Mouse (Mus musculus) stomach, postnatal 0 days (tissue): ENCODE results near the gene Spata18. TPM values are rescaled to one million over a fixed set of nuclear protein-coding genes. Genes with fewer than 3 reads are reported as not detected.

Experiments used
- ATAC-seq: fragments of 200-750 bp; cut with Nextera tagmentation; 2 replicates; pipeline ENCODE4 v1.8.0; 2017; ENCODE audit not compliant: low FRiP score, low TSS enrichment
- DNase-seq: peaks from one replicate; pipeline ENCODE4 v3.0.0-alpha.2; 2016; ENCODE audit warnings: low spot score
- H3K27ac ChIP-seq: fragments of 300-500 bp; sonication (generic); replicated peaks from 2 replicates; pipeline ENCODE4 v1.5.1; 2014; ENCODE audit warnings: mild to moderate bottlenecking, control low read depth
- H3K27me3 ChIP-seq: fragments of 300-500 bp; sonication (generic); 2 replicates; pipeline ENCODE4 v1.6.1; 2014; ENCODE audit warnings: low read length; ENCODE audit not compliant: control insufficient read depth, insufficient read depth
- H3K36me3 ChIP-seq: fragments of 300-500 bp; sonication (generic); 2 replicates; pipeline ENCODE4 v1.6.1; 2014; ENCODE audit warnings: low read length, mixed read lengths; ENCODE audit not compliant: control insufficient read depth, insufficient read depth
- H3K4me1 ChIP-seq: fragments of 300-500 bp; sonication (generic); replicated peaks from 2 replicates; pipeline ENCODE4 v1.6.1; 2014; ENCODE audit warnings: antibody characterized with exemption; ENCODE audit not compliant: control insufficient read depth, insufficient read depth
- H3K4me2 ChIP-seq: fragments of 300-500 bp; sonication (generic); replicated peaks from 2 replicates; pipeline ENCODE4 v1.6.1; 2014; ENCODE audit warnings: low read depth, mild to moderate bottlenecking, control low read depth, moderate library complexity
- H3K4me3 ChIP-seq: fragments of 300-500 bp; sonication (generic); 2 replicates; pipeline ENCODE4 v1.5.1; 2014; ENCODE audit warnings: low read depth, low read length, control low read depth
- H3K9ac ChIP-seq: fragments of 300-500 bp; sonication (generic); 2 replicates; pipeline ENCODE4 v1.6.1; 2014; ENCODE audit warnings: mild to moderate bottlenecking, low read length, control low read depth, mixed read lengths
- H3K9me3 ChIP-seq: fragments of 300-500 bp; sonication (generic); 2 replicates; pipeline ENCODE4 v1.6.1; 2016; ENCODE audit warnings: low read length; ENCODE audit not compliant: control insufficient read depth
- CTCF ChIP-seq: IDR thresholded peaks from 2 replicates; pipeline ENCODE4 v1.5.1; 2016; ENCODE audit warnings: antibody characterized with exemption, low read depth, mild to moderate bottlenecking, moderate library complexity
- EP300 ChIP-seq: optimal IDR thresholded peaks from 2 replicates; pipeline ENCODE3; 2016; ENCODE audit warnings: antibody characterized with exemption
- WGBS: fragments of 180-500 bp; shearing (Covaris S2); extraction: QIAGEN DNeasy Blood & Tissue Kit; methylation state at CpG from one replicate; pipeline ENCODE4 v1.1.7; 2014; 5-methylcytosine and 5-hydroxymethylcytosine counted together
- polyA plus RNA-seq: library from polyadenylated mRNA; unstranded; fragments of >200 nt; fragmentation: Nextera tagmentation; extraction: Ambion mirVana; gene quantifications from 2 replicates; pipeline ENCODE4 v1.2.1, GENCODE M21; 2015

Spata18 gene
- polyA plus RNA-seq, 1 experiment from 2014 or later, result 0.19 TPM

- ATAC-seq, result no peak
- H3K9ac ChIP-seq, result no peak overlapping the region
- no peaks in the 10 kb centered on the region for H3K4me1 ChIP-seq
- no peak overlapping the region for H3K4me3 ChIP-seq
- H3K36me3 ChIP-seq, result no peaks in the 10 kb centered on the region
- no peaks in the 10 kb centered on the region for H3K9me3 ChIP-seq
- no peak for DNase-seq
- no peak overlapping the region for H3K27ac ChIP-seq
- 48% methylated on average over 1 of the region's 1 CpGs for WGBS
- TF ChIP-seq CTCF, result no peak
- TF ChIP-seq EP300, result no peak
- H3K4me2 ChIP-seq, result no peak overlapping the region
- H3K27me3 ChIP-seq, result no peaks in the 10 kb centered on the region
These were observed 37.4 kb downstream of the Spata18 start for GRCm38 (mm10) chr5:73688576-73688975.

DNA sequence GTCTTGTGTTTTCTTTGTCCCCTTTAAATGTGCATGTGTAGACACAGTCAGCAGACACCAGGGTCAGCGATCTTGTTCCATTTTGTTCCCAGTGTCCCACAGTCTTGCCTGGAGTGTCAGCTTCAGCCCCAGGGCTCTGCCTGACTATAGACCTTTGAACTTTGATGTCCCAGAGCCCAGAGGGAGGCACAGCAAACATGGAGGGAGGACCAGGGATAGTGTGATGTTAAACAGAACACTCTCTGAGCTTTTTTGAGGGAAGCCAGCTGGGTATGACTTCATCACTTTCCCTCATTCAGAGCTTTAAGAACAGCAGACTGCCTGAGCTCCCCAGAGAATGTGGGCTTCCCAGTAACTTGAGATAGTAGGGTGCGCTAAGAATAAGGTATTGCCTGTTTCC lies 39.0 kb downstream of the Spata18 start:
- TF ChIP-seq EP300 (no peak), CTCF (no peak)
- ATAC-seq (peak; percentile 40; the same call in 1 of the 2 replicates), DNase-seq (no peak)
- Histone ChIP-seq H3K27ac (no peak overlapping the region), H3K4me2 (no peak overlapping the region), H3K4me1 (no peaks in the 10 kb centered on the region), H3K36me3 (no peaks in the 10 kb centered on the region), H3K4me3 (no peak overlapping the region), H3K9ac (no peak overlapping the region), H3K9me3 (no peaks in the 10 kb centered on the region), H3K27me3 (no peaks in the 10 kb centered on the region)
- 42% methylated on average over 2 of the region's 2 CpGs for WGBS

DNA sequence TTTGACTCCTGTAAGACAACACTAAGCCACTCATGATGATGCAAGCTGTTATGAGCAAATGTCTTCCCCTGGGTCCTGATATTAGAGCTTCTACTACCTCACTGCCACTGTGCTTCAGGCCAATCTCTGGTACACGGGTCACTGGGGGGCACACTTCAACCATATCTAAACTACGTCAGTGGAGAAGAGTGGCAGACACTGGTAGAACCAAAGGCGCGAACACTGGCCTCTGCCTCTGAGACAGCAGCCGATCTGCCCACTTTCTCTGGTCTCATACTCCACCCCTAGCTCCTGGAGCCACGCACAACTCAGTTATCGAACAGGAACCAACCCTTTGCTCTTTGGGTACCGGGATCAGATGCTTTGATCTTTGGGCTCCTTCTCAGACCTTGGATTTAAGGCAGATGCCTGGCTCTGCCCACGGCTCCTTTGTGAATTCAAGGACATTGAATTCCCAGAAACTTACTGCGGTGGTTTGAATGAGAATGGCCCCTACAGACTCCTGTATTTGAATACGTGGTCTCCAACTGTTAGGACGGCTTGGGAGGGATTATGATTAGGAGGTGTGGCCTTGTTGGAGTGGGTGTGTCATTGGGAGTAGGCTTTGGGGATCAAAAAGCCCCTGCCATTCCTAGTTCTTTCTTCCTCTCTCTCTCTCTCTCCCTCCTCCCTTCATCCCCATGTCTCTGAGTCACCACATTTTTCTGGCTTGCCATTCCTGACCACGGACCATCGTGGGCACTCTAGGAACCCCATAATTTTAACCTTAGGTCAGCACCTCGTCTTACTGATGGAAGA lies 40.7 kb downstream of the Spata18 start:
- ATAC-seq, result no peak
- H3K27ac ChIP-seq, result no peak overlapping the region
- 48% methylated on average over 15 of the region's 15 CpGs for WGBS

DNA sequence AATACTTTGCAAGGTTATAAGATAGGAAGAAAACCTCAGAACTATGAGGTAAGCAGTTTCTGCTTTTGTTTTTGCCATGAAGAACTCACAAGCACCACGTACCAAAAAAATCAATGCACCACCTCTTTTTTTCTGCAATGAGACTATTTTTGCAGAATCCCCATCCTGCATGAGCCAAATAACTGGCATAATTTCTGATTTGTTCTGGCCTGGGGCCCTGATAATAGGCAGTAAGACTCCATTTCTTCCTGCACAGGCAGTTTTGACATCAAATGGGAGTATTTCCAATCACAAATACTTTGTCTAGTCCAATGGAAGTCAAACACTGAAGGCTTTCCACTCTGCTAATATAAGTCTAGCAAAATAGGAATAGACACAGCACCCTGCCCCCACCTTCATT lies 42.6 kb downstream of the Spata18 start:
- no peaks in the 10 kb centered on the region for H3K9me3 ChIP-seq
- WGBS, result 58% methylated on average over 1 of the region's 1 CpGs
- no peak for DNase-seq
- H3K27ac ChIP-seq, result no peak overlapping the region
- ATAC-seq, result no peak
- H3K4me2 ChIP-seq, result no peak overlapping the region
- no peaks in the 10 kb centered on the region for H3K36me3 ChIP-seq
- no peaks in the 10 kb centered on the region for H3K27me3 ChIP-seq
- H3K4me1 ChIP-seq, result no peaks in the 10 kb centered on the region
- H3K9ac ChIP-seq, result no peak overlapping the region
- TF ChIP-seq EP300, result no peak
- TF ChIP-seq CTCF, result no peak
- no peak overlapping the region for H3K4me3 ChIP-seq

More for the DNA sequence above, 40.7 kb downstream of the Spata18 start:
- no peaks in the 10 kb centered on the region for H3K36me3 ChIP-seq
- H3K4me3 ChIP-seq, result no peak overlapping the region
- H3K9ac ChIP-seq, result no peak overlapping the region
- no peak overlapping the region for H3K4me2 ChIP-seq
- TF ChIP-seq EP300, result no peak
- TF ChIP-seq CTCF, result no peak
- H3K9me3 ChIP-seq, result no peaks in the 10 kb centered on the region
- H3K4me1 ChIP-seq, result no peaks in the 10 kb centered on the region
- no peaks in the 10 kb centered on the region for H3K27me3 ChIP-seq
- DNase-seq, result no peak

GRCm38 (mm10) chr5:73694254-73695015 lies 43.3 kb downstream of the Spata18 start:
- Histone ChIP-seq H3K27ac (no peak overlapping the region), H3K9me3 (no peaks in the 10 kb centered on the region), H3K36me3 (no peaks in the 10 kb centered on the region), H3K4me1 (no peaks in the 10 kb centered on the region), H3K27me3 (no peaks in the 10 kb centered on the region), H3K4me3 (no peak overlapping the region), H3K9ac (no peak overlapping the region), H3K4me2 (no peak overlapping the region)
- 80% methylated on average over 4 of the region's 4 CpGs for WGBS
- DNase-seq, result no peak
- TF ChIP-seq CTCF (no peak), EP300 (no peak)
- ATAC-seq, result no peak

GRCm38 (mm10) chr5:73697700-73698099 lies 46.5 kb downstream of the Spata18 start:
- TF ChIP-seq EP300 (no peak), CTCF (no peak)
- H3K36me3 ChIP-seq, result no peaks in the 10 kb centered on the region
- ATAC-seq (no peak), DNase-seq (no peak)
- H3K4me2 ChIP-seq, result no peak overlapping the region
- H3K4me1 ChIP-seq, result no peaks in the 10 kb centered on the region
- H3K9me3 ChIP-seq, result no peaks in the 10 kb centered on the region
- no peak overlapping the region for H3K4me3 ChIP-seq
- no peaks in the 10 kb centered on the region for H3K27me3 ChIP-seq
- WGBS, result 29% methylated on average over 4 of the region's 4 CpGs
- H3K9ac ChIP-seq, result no peak overlapping the region
- H3K27ac ChIP-seq, result no peak overlapping the region
